Mouse (Mus musculus): Measurements from ENCODE around the gene Olfr1305. TPM values are rescaled to one million over a fixed set of nuclear protein-coding genes. Genes with fewer than 3 reads are reported as not detected.

Olfr1305 gene
- polyA plus RNA-seq (2015; fragmentation: Nextera tagmentation; extraction: Ambion mirVana) = not detected in 2 replicates

GRCm38 (mm10) chr2:111877049-111877448 lies at the start of gene Olfr1305:
TSS of gene Olfr1305 (minus strand) at chr2:111877149.
- no peak within 1 kb of the TSS for H3K9ac ChIP-seq (ENCODE audit: low read depth, low read length)
- ATAC-seq (ENCODE audit: low read depth) = no peak
- H3K27me3 ChIP-seq (ENCODE audit: control insufficient read depth, insufficient read depth, low read depth, low read length) = no peaks in the 10 kb centered on the region
- no peaks in the 10 kb centered on the region for H3K36me3 ChIP-seq (ENCODE audit: control insufficient read depth, insufficient read depth)
- no peaks in the 10 kb centered on the region for H3K4me1 ChIP-seq (ENCODE audit: control insufficient read depth, low read depth, low read length)
- no peak within 1 kb of the TSS for H3K4me3 ChIP-seq (ENCODE audit: low read depth, low read length)
- H3K4me2 ChIP-seq (ENCODE audit: low read depth, low read length) = no peak within 1 kb of the TSS
- 63% methylated on average over 2 of the region's 2 CpGs for WGBS (ENCODE audit: insufficient replicate concordance)
- no peak within 1 kb of the TSS for H3K27ac ChIP-seq (ENCODE audit: low read length)
- no peaks in the 10 kb centered on the region; the same call in 1 of the 2 replicates for H3K9me3 ChIP-seq (replicated peaks; ENCODE audit: control insufficient read depth, low read length)

GRCm38 (mm10) chr2:111916171-111916570 lies 39.2 kb upstream of the Olfr1305 start, which contains the start of gene Olfr1306:
TSS of gene Olfr1306 (minus strand) at chr2:111916271.
- WGBS (ENCODE audit: insufficient replicate concordance) = 50% methylated on average over 1 of the region's 1 CpGs
- ATAC-seq (ENCODE audit: low read depth) = no peak
- Histone ChIP-seq H3K36me3 (ENCODE audit: control insufficient read depth, insufficient read depth) (no peaks in the 10 kb centered on the region), H3K4me3 (ENCODE audit: low read depth, low read length) (no peak within 1 kb of the TSS), H3K9ac (ENCODE audit: low read depth, low read length) (no peak within 1 kb of the TSS), H3K4me2 (ENCODE audit: low read depth, low read length) (no peak within 1 kb of the TSS), H3K4me1 (ENCODE audit: control insufficient read depth, low read depth, low read length) (no peaks in the 10 kb centered on the region), H3K9me3 (replicated peaks; ENCODE audit: control insufficient read depth, low read length) (no peaks in the 10 kb centered on the region), H3K27me3 (ENCODE audit: control insufficient read depth, insufficient read depth, low read depth, low read length) (no peaks in the 10 kb centered on the region), H3K27ac (ENCODE audit: low read length) (no peak within 1 kb of the TSS)

DNA sequence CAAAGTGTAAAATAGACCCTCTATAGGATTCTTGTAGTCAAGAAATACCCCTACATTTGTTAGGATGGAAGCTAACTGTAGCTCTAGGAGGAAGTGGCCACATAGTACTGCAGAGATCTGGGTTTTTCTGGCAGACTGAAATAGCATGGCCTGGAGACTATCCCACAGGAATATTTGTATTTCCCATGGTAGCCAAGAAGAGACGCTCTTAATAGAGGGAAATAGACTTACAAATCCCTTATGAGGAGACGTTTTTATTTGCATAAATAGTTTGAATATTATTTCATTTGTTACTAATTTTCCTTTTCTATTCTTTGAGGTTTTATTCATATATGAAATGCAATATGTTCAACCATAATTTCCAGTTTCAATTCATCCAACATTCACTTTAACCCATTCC lies 56.7 kb downstream of the Olfr1305 start, which contains the start of gene Olfr1303:
Gene Olfr1303, minus strand, starts transcription at position 101 of the 400 bp plus-strand sequence.
- Histone ChIP-seq H3K4me3 (ENCODE audit: low read depth, low read length) (no peak within 1 kb of the TSS), H3K36me3 (ENCODE audit: control insufficient read depth, insufficient read depth) (no peaks in the 10 kb centered on the region), H3K9ac (ENCODE audit: low read depth, low read length) (no peak within 1 kb of the TSS), H3K27me3 (ENCODE audit: control insufficient read depth, insufficient read depth, low read depth, low read length) (no peaks in the 10 kb centered on the region), H3K27ac (ENCODE audit: low read length) (no peak within 1 kb of the TSS), H3K9me3 (replicated peaks; ENCODE audit: control insufficient read depth, low read length) (no peaks in the 10 kb centered on the region), H3K4me1 (ENCODE audit: control insufficient read depth, low read depth, low read length) (no peaks in the 10 kb centered on the region), H3K4me2 (ENCODE audit: low read depth, low read length) (no peak within 1 kb of the TSS)
- 56% methylated on average over 2 of the region's 2 CpGs for WGBS (ENCODE audit: insufficient replicate concordance)
- no peak for ATAC-seq (ENCODE audit: low read depth)

Other genes starting within 250 kb of the Olfr1305 start
- not detected in 2 replicates for gene Olfr1298, start 227.9 kb downstream of the Olfr1305 start, polyA plus RNA-seq (2015; fragmentation: Nextera tagmentation; extraction: Ambion mirVana)
- not detected in 2 replicates for gene Olfr1299, start 215.7 kb downstream of the Olfr1305 start, polyA plus RNA-seq (2015; fragmentation: Nextera tagmentation; extraction: Ambion mirVana)
- not detected in 2 replicates for gene Olfr1301, start 126.1 kb downstream of the Olfr1305 start, polyA plus RNA-seq (2015; fragmentation: Nextera tagmentation; extraction: Ambion mirVana)
- not detected in 2 replicates for gene Olfr1302, start 99.7 kb downstream of the Olfr1305 start, polyA plus RNA-seq (2015; fragmentation: Nextera tagmentation; extraction: Ambion mirVana)
- gene Olfr1303, start 56.8 kb downstream of the Olfr1305 start, polyA plus RNA-seq (2015; fragmentation: Nextera tagmentation; extraction: Ambion mirVana) = not detected in 2 replicates
- gene Olfr1306, start 39.1 kb upstream of the Olfr1305 start, polyA plus RNA-seq (2015; fragmentation: Nextera tagmentation; extraction: Ambion mirVana) = not detected in 2 replicates
- not detected in 2 replicates for gene Olfr1307, start 72.3 kb upstream of the Olfr1305 start, polyA plus RNA-seq (2015; fragmentation: Nextera tagmentation; extraction: Ambion mirVana)
- not detected in 2 replicates for gene Olfr1308, start 87.8 kb upstream of the Olfr1305 start, polyA plus RNA-seq (2015; fragmentation: Nextera tagmentation; extraction: Ambion mirVana)
- gene Olfr1309, start 113.1 kb upstream of the Olfr1305 start, polyA plus RNA-seq (2015; fragmentation: Nextera tagmentation; extraction: Ambion mirVana) = not detected in 2 replicates
- gene Olfr1310, start 135.6 kb upstream of the Olfr1305 start, polyA plus RNA-seq (2015; fragmentation: Nextera tagmentation; extraction: Ambion mirVana) = not detected in 2 replicates
- not detected in 2 replicates for gene Olfr1311, start 147.3 kb upstream of the Olfr1305 start, polyA plus RNA-seq (2015; fragmentation: Nextera tagmentation; extraction: Ambion mirVana)
- gene Olfr1312, start 173.1 kb upstream of the Olfr1305 start, polyA plus RNA-seq (2015; fragmentation: Nextera tagmentation; extraction: Ambion mirVana) = not detected in 2 replicates
- gene Olfr1313, start 200.7 kb upstream of the Olfr1305 start, polyA plus RNA-seq (2015; fragmentation: Nextera tagmentation; extraction: Ambion mirVana) = not detected in 2 replicates
- not detected in 2 replicates for gene Olfr1314, start 219.6 kb upstream of the Olfr1305 start, polyA plus RNA-seq (2015; fragmentation: Nextera tagmentation; extraction: Ambion mirVana)
- gene Olfr1315-ps1, start 238.3 kb upstream of the Olfr1305 start, polyA plus RNA-seq (2015; fragmentation: Nextera tagmentation; extraction: Ambion mirVana) = not detected in 2 replicates